Comparison of ENCODE assay signal across 11 mouse cellular contexts in the genomic region with DNA sequence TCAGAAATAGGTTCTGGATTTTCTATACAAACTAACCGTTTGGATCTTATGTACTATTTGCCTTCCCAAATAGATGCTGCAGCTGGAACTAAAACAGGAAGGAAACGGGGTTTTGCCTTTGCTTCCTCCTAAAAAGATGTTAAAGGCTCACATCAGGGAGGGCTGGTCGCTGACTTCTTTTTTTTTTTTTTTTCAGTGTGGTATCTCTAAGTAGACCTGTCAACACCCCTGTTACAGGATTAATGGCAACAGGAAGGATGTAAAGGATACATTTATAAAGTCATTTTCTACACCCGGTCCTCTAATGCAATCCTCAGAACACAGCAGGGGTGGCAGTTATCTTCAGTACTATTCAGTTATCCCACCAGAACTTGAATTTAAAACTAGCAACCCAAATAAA. TPM values are rescaled to one million over a fixed set of nuclear protein-coding genes. Genes with fewer than 3 reads are reported as not detected.
DNase-seq lines count a peak whose midpoint lies in the region; ATAC-seq and TF ChIP-seq lines count a peak whose summit lies in the region.
"Had no signal": no experiment of that assay in that cellular context is flagged by ENCODE, and none has a peak within 500 bp of the region (broad histone marks: within the 10 kb centered on the region; RNA-seq: fewer than 3 reads in every experiment).

No protein-coding gene starts in this region.

- peak; percentile 41 to 43; a peak in 2 of 4 replicates for TF ChIP-seq EP300 in MEL (IDR thresholded peaks at IDR 0.05; ENCODE audit: low read depth in 1 of 2, low read length in 2 of 2)

- WGBS in heart, embryonic 14.5 days = 34% methylated on average over 4 of the region's 4 CpGs
- 45% methylated on average over 4 of the region's 4 CpGs for WGBS in forebrain, embryonic 14.5 days

- H3K36me3 ChIP-seq in heart, embryonic 14.5 days (ENCODE audit: control insufficient read depth, insufficient read depth, low read length) = no peaks in the 10 kb centered on the region
- peaks cover 0 to 6% of the 10 kb centered on the region in 2 experiments; a peak in 2 of 4 replicates for H3K36me3 ChIP-seq in MEL (ENCODE audit: control insufficient read depth in 1 of 2, insufficient read depth in 2 of 2, low read length in 2 of 2)
- no peaks in the 10 kb centered on the region for H3K36me3 ChIP-seq in forebrain, embryonic 14.5 days (ENCODE audit: control insufficient read depth, insufficient read depth, low read length)
- H3K36me3 ChIP-seq: liver, embryonic 15.5 days had no signal

- H3K4me3 ChIP-seq in heart, embryonic 14.5 days (ENCODE audit: control insufficient read depth in 1 of 2, insufficient read depth in 1 of 2, low read depth in 1 of 2, low read length in 2 of 2) = peak overlapping the region in 1 of 2 experiments; percentile 41; a peak in 1 of 4 replicates
- H3K4me3 ChIP-seq in MEL (ENCODE audit: control insufficient read depth in 1 of 2, insufficient read depth in 1 of 2, low read depth in 2 of 2, low read length in 2 of 2) = no peak overlapping the region
- H3K4me3 ChIP-seq in forebrain, embryonic 14.5 days (ENCODE audit: low read depth, low read length) = 0 out of 2 replicates have a peak overlapping the region, but pooled peaks have one; percentile 25

- DNase-seq in heart, postnatal 4 days = no peak
- DNase-seq in MEL (ENCODE audit: low read depth, low spot score) = peak; percentile 67
- no peak for DNase-seq in forebrain, embryonic 14.5 days (ENCODE audit: low spot score)
- DNase-seq in right cerebral cortex, postnatal 10 days (ENCODE audit: low spot score in 2 of 2) = no peak
- no peak for DNase-seq in cerebellum, postnatal 36 days
- no peak for DNase-seq in right cerebral cortex, postnatal 25 days
- DNase-seq: heart, adult 11 months had no signal

- no peak for TF ChIP-seq RAD21 in MEL (IDR thresholded peaks at IDR 0.05; ENCODE audit: low read depth, low read length)

- H3K4me1 ChIP-seq in heart, embryonic 14.5 days (ENCODE audit: control insufficient read depth in 2 of 2, insufficient read depth in 2 of 2, low read length in 2 of 2) = no peaks in the 10 kb centered on the region
- H3K4me1 ChIP-seq in MEL (ENCODE audit: control insufficient read depth in 1 of 2, insufficient read depth in 2 of 2, low read length in 2 of 2) = peaks cover 0 to 4% of the 10 kb centered on the region in 2 experiments; a peak in 1 of 4 replicates
- no peaks in the 10 kb centered on the region for H3K4me1 ChIP-seq in forebrain, embryonic 14.5 days (ENCODE audit: control insufficient read depth, insufficient read depth, low read length)
- H3K4me1 ChIP-seq: liver, embryonic 15.5 days had no signal

- no peaks in the 10 kb centered on the region; the same call in 1 of the 2 replicates for H3K27me3 ChIP-seq in heart, embryonic 14.5 days (ENCODE audit: control insufficient read depth, insufficient read depth, low read length)
- peaks cover 2 to 3% of the 10 kb centered on the region in 2 experiments; a peak in 3 of 4 replicates for H3K27me3 ChIP-seq in MEL (ENCODE audit: control insufficient read depth in 1 of 2, insufficient read depth in 2 of 2, low read length in 2 of 2)
- H3K27me3 ChIP-seq in forebrain, embryonic 14.5 days (replicated peaks; ENCODE audit: control insufficient read depth, insufficient read depth, low read length) = no peaks in the 10 kb centered on the region; the same call in 1 of the 2 replicates

- no peak for TF ChIP-seq CTCF in MEL (IDR thresholded peaks at IDR 0.05 in 2 of 3, conservative IDR thresholded peaks at IDR 0.05 in 1 of 3; ENCODE audit: control insufficient read depth in 1 of 3, insufficient read depth in 1 of 3, low read depth in 2 of 3, low read length in 3 of 3, poor library complexity in 1 of 3, severe bottlenecking in 1 of 3)

- no peak overlapping the region for H3K9ac ChIP-seq in heart, embryonic 14.5 days (ENCODE audit: low read length)
- H3K9ac ChIP-seq in MEL (ENCODE audit: control insufficient read depth, low read depth, low read length, poor library complexity, severe bottlenecking) = no peak overlapping the region
- no peak overlapping the region for H3K9ac ChIP-seq in forebrain, embryonic 14.5 days (ENCODE audit: low read length)
- H3K9ac ChIP-seq: liver, embryonic 15.5 days had no signal

- TF ChIP-seq POLR2A in MEL (IDR thresholded peaks at IDR 0.05; ENCODE audit: control insufficient read depth in 1 of 2, insufficient read depth in 1 of 2, low read depth in 1 of 2, low read length in 2 of 2, poor library complexity in 1 of 2) = no peak

- no peaks in the 10 kb centered on the region for H3K79me2 ChIP-seq in MEL (ENCODE audit: control insufficient read depth, insufficient read depth, low read length, poor library complexity)

- no peak overlapping the region for H3K27ac ChIP-seq in heart, embryonic 14.5 days (replicated peaks in 1 of 2; ENCODE audit: control insufficient read depth in 1 of 2, insufficient read depth in 1 of 2, low read depth in 2 of 2, low read length in 2 of 2)
- no peak overlapping the region for H3K27ac ChIP-seq in MEL (ENCODE audit: control insufficient read depth, low read depth, low read length)
- H3K27ac ChIP-seq in forebrain, embryonic 14.5 days (ENCODE audit: low read depth, low read length) = no peak overlapping the region
- H3K27ac ChIP-seq: liver, embryonic 15.5 days had no signal

- no peaks in the 10 kb centered on the region for H3K9me3 ChIP-seq in heart, embryonic 14.5 days (ENCODE audit: control insufficient read depth, low read length)
- no peaks in the 10 kb centered on the region for H3K9me3 ChIP-seq in MEL (replicated peaks; ENCODE audit: insufficient read depth, low read length)
- no peaks in the 10 kb centered on the region for H3K9me3 ChIP-seq in forebrain, embryonic 14.5 days (replicated peaks; ENCODE audit: control insufficient read depth, low read length)
- H3K9me3 ChIP-seq: liver, embryonic 15.5 days had no signal

- ATAC-seq in heart, embryonic 14.5 days (ENCODE audit: insufficient number of reproducible peaks, insufficient read depth, low FRiP score, low read depth) = no peak; the same call in 1 of the 2 replicates
- no peak for ATAC-seq in forebrain, embryonic 14.5 days
- ATAC-seq in megakaryocyte progenitor cell, adult 5-6 weeks (replicated peaks; ENCODE audit: poor library complexity) = peak; percentile 44

- H3K4me2 ChIP-seq in heart, embryonic 14.5 days (ENCODE audit: low read length) = peak overlapping the region; percentile 65
- peak overlapping the region; percentile 39 for H3K4me2 ChIP-seq in forebrain, embryonic 14.5 days (ENCODE audit: low read length)

TF ChIP-seq in MEL, 35 proteins besides CTCF, POLR2A, EP300 and RAD21 (continues in another document):
- TF ChIP-seq GATA1 (IDR thresholded peaks at IDR 0.05; ENCODE audit: low read depth, low read length) (peak; percentile 43; the same call in 1 of the 2 replicates), BHLHE40 (IDR thresholded peaks at IDR 0.05; ENCODE audit: borderline replicate concordance, low read depth, low read length) (no peak), NRF1 (IDR thresholded peaks at IDR 0.05; ENCODE audit: insufficient read depth, low read depth, low read length, poor library complexity, severe bottlenecking) (no peak), TAL1 (IDR thresholded peaks at IDR 0.05; ENCODE audit: low read length) (no peak), SMC3 (IDR thresholded peaks at IDR 0.05; ENCODE audit: low read depth, low read length) (no peak), ZNF384 (IDR thresholded peaks at IDR 0.05; ENCODE audit: low read depth, low read length) (peak; percentile 92), ETS1 (IDR thresholded peaks at IDR 0.05; ENCODE audit: low read depth, low read length) (no peak), MAX (IDR thresholded peaks at IDR 0.05; ENCODE audit: low read length) (no peak)

RNA-seq across cellular contexts. Expression of gene Bex4, which starts 23.8 kb away (rescaled TPM):
- polyA plus RNA-seq in heart, embryonic 14.5 days (2014; fragmentation: Nextera tagmentation; extraction: Ambion mirVana) = 215 and 217 TPM in 2 replicates
- total RNA-seq in heart, postnatal 4 days (2021) = 10 to 100 TPM; 47.1 to 56.8 TPM
- total RNA-seq in MEL (2012; rRNA removed) = 219 and 240 TPM in 2 replicates
- polyA plus RNA-seq in MEL (2012; ENCODE audit: insufficient read depth in 1 of 2, insufficient read length in 2 of 2, low read depth in 1 of 2, low replicate concordance in 2 of 2, missing spikeins in 1 of 2) = 100 to 1,000 TPM in 1 of 2 experiments, not detected in 1; 412 TPM
- 123 and 138 TPM in 2 replicates for polyA plus RNA-seq in forebrain, embryonic 14.5 days (2014; fragmentation: Nextera tagmentation; extraction: Ambion mirVana)
- total RNA-seq in megakaryocyte progenitor cell, adult 5-6 weeks (2015) = 7.7 and 8.3 TPM in 2 replicates
- total RNA-seq in megakaryocyte progenitor cell, adult 5-6 weeks (2017) = 7.4 and 17.7 TPM in 2 replicates
- polyA plus RNA-seq: C2C12 had no signal

RNA-seq across cellular contexts. Expression of gene Nxf3, which starts 30.0 kb away (rescaled TPM):
- 0.42 and 0.59 TPM in 2 replicates for polyA plus RNA-seq in heart, embryonic 14.5 days (2014; fragmentation: Nextera tagmentation; extraction: Ambion mirVana)
- total RNA-seq in heart, postnatal 4 days (2021) = not detected
- not detected in 2 replicates for total RNA-seq in MEL (2012; rRNA removed)
- polyA plus RNA-seq in MEL (2012; ENCODE audit: insufficient read depth in 1 of 2, insufficient read length in 2 of 2, low read depth in 1 of 2, low replicate concordance in 2 of 2, missing spikeins in 1 of 2) = under 1 TPM in 1 of 2 experiments, not detected in 1; 0.08 TPM
- 0.05 TPM in 1 of 2 replicates, not detected in the other for polyA plus RNA-seq in forebrain, embryonic 14.5 days (2014; fragmentation: Nextera tagmentation; extraction: Ambion mirVana)
- total RNA-seq in megakaryocyte progenitor cell, adult 5-6 weeks (2015) = not detected in 2 replicates
- total RNA-seq in megakaryocyte progenitor cell, adult 5-6 weeks (2017) = not detected in 2 replicates

RNA-seq across cellular contexts. Expression of gene Bex2, which starts 47.0 kb away (rescaled TPM):
- 13.5 and 18.9 TPM in 2 replicates for polyA plus RNA-seq in heart, embryonic 14.5 days (2014; fragmentation: Nextera tagmentation; extraction: Ambion mirVana)
- total RNA-seq in heart, postnatal 4 days (2021) = 1 to 10 TPM; 1.9 to 9.6 TPM
- not detected in 2 replicates for total RNA-seq in MEL (2012; rRNA removed)
- not detected for polyA plus RNA-seq in MEL (2012; ENCODE audit: insufficient read depth in 1 of 2, insufficient read length in 2 of 2, low read depth in 1 of 2, low replicate concordance in 2 of 2, missing spikeins in 1 of 2)
- polyA plus RNA-seq in forebrain, embryonic 14.5 days (2014; fragmentation: Nextera tagmentation; extraction: Ambion mirVana) = 515 and 569 TPM in 2 replicates
- total RNA-seq in megakaryocyte progenitor cell, adult 5-6 weeks (2015) = not detected in 2 replicates
- total RNA-seq in megakaryocyte progenitor cell, adult 5-6 weeks (2017) = 0.37 and 0.62 TPM in 2 replicates

RNA-seq across cellular contexts. Expression of gene Tceal8, which starts 57.1 kb away (rescaled TPM):
- polyA plus RNA-seq in heart, embryonic 14.5 days (2014; fragmentation: Nextera tagmentation; extraction: Ambion mirVana) = 263 and 279 TPM in 2 replicates
- 100 to 1,000 TPM; 103 to 119 TPM for total RNA-seq in heart, postnatal 4 days (2021)
- 26.9 and 27.4 TPM in 2 replicates for total RNA-seq in MEL (2012; rRNA removed)
- 100 to 1,000 TPM in 1 of 2 experiments, 10 to 100 TPM in 1; 41.1 to 759 TPM for polyA plus RNA-seq in MEL (2012; ENCODE audit: insufficient read depth in 1 of 2, insufficient read length in 2 of 2, low read depth in 1 of 2, low replicate concordance in 2 of 2, missing spikeins in 1 of 2)
- polyA plus RNA-seq in forebrain, embryonic 14.5 days (2014; fragmentation: Nextera tagmentation; extraction: Ambion mirVana) = 136 and 143 TPM in 2 replicates
- 64.8 and 74.3 TPM in 2 replicates for total RNA-seq in megakaryocyte progenitor cell, adult 5-6 weeks (2015)
- total RNA-seq in megakaryocyte progenitor cell, adult 5-6 weeks (2017) = 109 and 113 TPM in 2 replicates
